Mouse (Mus musculus) liver, adult (tissue): ENCODE measurements around the gene Ptprcap.

Source experiments
- GATA4 ChIP-seq: IDR thresholded peaks from 2 replicates; pipeline ENCODE4 v1.6.1; 2014; ENCODE audit warnings: mild to moderate bottlenecking, low read length; ENCODE audit not compliant: insufficient replicate concordance

Gene Ptprcap

GRCm38 (mm10) chr19:4152445-4153231, 766 bp upstream of the Ptprcap start:
- TF ChIP-seq GATA4, result no peak

- TF ChIP-seq GATA4, result no peak
Measured at GRCm38 (mm10) chr19:4154437-4155222, 1.2 kb downstream of the Ptprcap start.

- no peak for TF ChIP-seq GATA4
Measured at GRCm38 (mm10) chr19:4155223-4156072, 2.0 kb downstream of the Ptprcap start.

- TF ChIP-seq GATA4, result no peak
Measured at GRCm38 (mm10) chr19:4156073-4156579, 2.7 kb downstream of the Ptprcap start.

GRCm38 (mm10) chr19:4156771-4157170, 3.4 kb downstream of the Ptprcap start:
- TF ChIP-seq GATA4, result no peak

GRCm38 (mm10) chr19:4159049-4159448, 5.6 kb downstream of the Ptprcap start:
- no peak for TF ChIP-seq GATA4

GRCm38 (mm10) chr19:4162646-4163542, 9.5 kb downstream of the Ptprcap start, which contains the start of gene Rps6kb2:
TSS of gene Rps6kb2 (minus strand) at chr19:4163354.
- TF ChIP-seq GATA4, result no peak; the same call in 1 of the 2 replicates

- TF ChIP-seq GATA4, result no peak
Measured at GRCm38 (mm10) chr19:4163543-4163887, 10.1 kb downstream of the Ptprcap start.

- no peak for TF ChIP-seq GATA4
Measured at GRCm38 (mm10) chr19:4164100-4164499, 10.7 kb downstream of the Ptprcap start.

- TF ChIP-seq GATA4, result no peak
Measured at GRCm38 (mm10) chr19:4164721-4165120, 11.3 kb downstream of the Ptprcap start.

- TF ChIP-seq GATA4, result no peak
Measured at GRCm38 (mm10) chr19:4166678-4167476, 13.5 kb downstream of the Ptprcap start.

GRCm38 (mm10) chr19:4169378-4169784, 16.0 kb downstream of the Ptprcap start:
- no peak for TF ChIP-seq GATA4

GRCm38 (mm10) chr19:4169810-4170209, 16.4 kb downstream of the Ptprcap start:
- TF ChIP-seq GATA4, result no peak
